Mouse (Mus musculus): ENCODE measurements around the gene Cyp2c29.
"Not testable (repeated sequence)": the region's sequence is repeated elsewhere in the genome, so short reads cannot be mapped to it uniquely, and the experiment has no call there.

Gene Cyp2c29

DNA sequence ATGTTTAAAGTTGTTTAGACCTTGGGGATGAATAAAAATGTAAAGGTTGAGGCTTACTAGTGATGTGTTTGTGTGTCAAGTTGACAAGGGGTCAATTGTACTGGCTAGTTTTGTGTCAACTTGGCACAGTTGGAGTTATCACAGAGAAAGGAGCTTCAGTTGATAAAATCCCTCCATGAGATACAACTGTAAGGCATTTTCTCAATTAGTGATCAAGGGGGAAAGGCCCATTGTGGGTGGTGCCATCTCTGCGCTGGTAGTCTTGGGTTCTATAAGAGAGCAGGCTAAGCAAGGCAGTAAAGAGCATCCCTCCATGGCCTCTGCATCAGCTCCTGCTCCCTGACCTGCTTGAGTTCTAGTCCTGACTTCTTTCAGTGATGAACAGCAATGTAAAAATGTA lies at the start of gene Cyp2c29:
Cyp2c29 (plus strand) TSS at position 301 of the 400 bp plus-strand sequence.
- not testable (repeated sequence) for DNase-seq (ENCODE audit: extremely low spot score)

- not testable (repeated sequence) for DNase-seq (ENCODE audit: extremely low spot score)
Observed at GRCm38 (mm10) chr19:39267036-39267435, 2.2 kb upstream of the Cyp2c29 start.

DNA sequence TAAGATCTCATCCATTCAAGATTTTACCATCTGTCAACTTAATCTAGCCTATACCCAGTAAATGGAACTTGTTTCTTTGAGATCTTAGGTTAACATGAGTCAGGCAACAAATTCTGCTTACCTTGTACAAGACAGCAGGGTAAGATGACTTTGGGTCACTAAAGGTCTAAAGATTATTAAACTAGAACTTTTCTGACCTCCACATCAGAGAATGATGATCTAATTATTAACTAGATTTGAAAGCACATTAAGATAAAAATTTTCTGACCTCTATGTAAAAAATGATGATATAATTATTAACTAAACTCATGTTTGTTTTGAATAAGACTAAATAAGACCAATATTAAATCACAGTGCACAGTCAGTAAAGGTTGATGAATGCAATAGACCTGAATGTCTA lies 13.6 kb downstream of the Cyp2c29 start:
- DNase-seq (ENCODE audit: extremely low spot score) = no peak

GRCm38 (mm10) chr19:39285637-39286036 lies 16.4 kb downstream of the Cyp2c29 start:
- no peak for DNase-seq (ENCODE audit: extremely low spot score)

GRCm38 (mm10) chr19:39286825-39287224 lies 17.6 kb downstream of the Cyp2c29 start:
- no peak for DNase-seq (ENCODE audit: extremely low spot score)

DNA sequence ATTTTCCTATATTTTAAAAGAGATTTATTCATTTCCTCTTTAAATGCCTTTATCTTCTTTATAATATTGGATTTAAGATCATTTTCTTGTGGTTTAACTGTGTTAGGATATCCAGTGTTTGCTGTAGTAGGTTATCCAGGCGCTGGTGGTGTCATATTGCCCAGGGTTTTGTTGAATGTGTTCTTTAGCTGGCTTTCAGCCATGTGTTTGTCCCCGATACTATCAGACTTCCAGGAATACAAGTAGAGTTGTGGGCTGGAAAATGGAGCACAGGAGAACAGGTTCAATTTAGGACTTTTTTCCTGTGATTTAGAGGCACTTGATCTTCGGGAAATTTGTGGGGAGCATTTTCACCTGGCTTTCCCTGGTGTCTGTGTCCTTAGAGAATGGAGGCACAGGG lies 19.8 kb downstream of the Cyp2c29 start:
- no peak for DNase-seq (ENCODE audit: extremely low spot score)
